Mouse (Mus musculus): ENCODE measurements around the gene Enox1.
"Not testable (repeated sequence)": the region's sequence is repeated elsewhere in the genome, so short reads cannot be mapped to it uniquely, and the experiment has no call there.

The Enox1 gene

GRCm38 (mm10) chr14:77156222-77156910 lies at the start of gene Enox1:
Gene Enox1 (plus strand): TSS chr14:77156763.
- in situ Hi-C loops (cut with MboI, MseI), result no loop called here

GRCm38 (mm10) chr14:77110622-77111021 lies 45.9 kb upstream of the Enox1 start:
- in situ Hi-C loops (cut with MboI, MseI), result not testable (repeated sequence)

- in situ Hi-C loops (cut with MboI, MseI), result no loop called here
Measured at GRCm38 (mm10) chr14:77130612-77131011, 26.0 kb upstream of the Enox1 start.

- in situ Hi-C loops (cut with MboI, MseI), result no loop called here
Measured at GRCm38 (mm10) chr14:77136936-77137335, 19.6 kb upstream of the Enox1 start.

GRCm38 (mm10) chr14:77141324-77142282 lies 15.0 kb upstream of the Enox1 start:
- in situ Hi-C loops (cut with MboI, MseI), result loop anchor here (5.0 kb wide), 1 partner anchor 786 kb away; no protein-coding TSS in a partner anchor

GRCm38 (mm10) chr14:77145103-77145502 lies 11.5 kb upstream of the Enox1 start:
- in situ Hi-C loops (cut with MboI, MseI), result no loop called here

GRCm38 (mm10) chr14:77147635-77148034 lies 8.9 kb upstream of the Enox1 start:
- in situ Hi-C loops (cut with MboI, MseI), result no loop called here

GRCm38 (mm10) chr14:77150556-77150955 lies 6.0 kb upstream of the Enox1 start:
- in situ Hi-C loops (cut with MboI, MseI), result no loop called here

- in situ Hi-C loops (cut with MboI, MseI), result no loop called here
Measured at GRCm38 (mm10) chr14:77151431-77151830, 5.1 kb upstream of the Enox1 start.

GRCm38 (mm10) chr14:77156911-77157504 lies 445 bp downstream of the Enox1 start:
- in situ Hi-C loops (cut with MboI, MseI), result no loop called here

GRCm38 (mm10) chr14:77157505-77157911 lies 945 bp downstream of the Enox1 start:
- in situ Hi-C loops (cut with MboI, MseI), result no loop called here

- in situ Hi-C loops (cut with MboI, MseI), result no loop called here
Measured at GRCm38 (mm10) chr14:77159397-77159796, 2.8 kb downstream of the Enox1 start.

GRCm38 (mm10) chr14:77162496-77162895 lies 5.9 kb downstream of the Enox1 start:
- in situ Hi-C loops (cut with MboI, MseI), result no loop called here

GRCm38 (mm10) chr14:77164396-77164795 lies 7.8 kb downstream of the Enox1 start:
- in situ Hi-C loops (cut with MboI, MseI), result no loop called here

- in situ Hi-C loops (cut with MboI, MseI), result no loop called here
Measured at GRCm38 (mm10) chr14:77168161-77168560, 11.6 kb downstream of the Enox1 start.

- in situ Hi-C loops (cut with MboI, MseI), result no loop called here
Measured at GRCm38 (mm10) chr14:77174491-77174890, 17.9 kb downstream of the Enox1 start.

GRCm38 (mm10) chr14:77174931-77175330 lies 18.4 kb downstream of the Enox1 start:
- in situ Hi-C loops (cut with MboI, MseI), result no loop called here

- in situ Hi-C loops (cut with MboI, MseI), result no loop called here
Measured at GRCm38 (mm10) chr14:77180241-77180640, 23.7 kb downstream of the Enox1 start.

- in situ Hi-C loops (cut with MboI, MseI), result no loop called here
Measured at GRCm38 (mm10) chr14:77180753-77181374, 24.3 kb downstream of the Enox1 start.

GRCm38 (mm10) chr14:77183491-77183890 lies 26.9 kb downstream of the Enox1 start:
- in situ Hi-C loops (cut with MboI, MseI), result no loop called here

- in situ Hi-C loops (cut with MboI, MseI), result no loop called here
Measured at GRCm38 (mm10) chr14:77190158-77190557, 33.6 kb downstream of the Enox1 start.
